Mouse (Mus musculus) limb, embryonic 11.5 days (tissue): ENCODE measurements around the gene Pcsk4. TPM values are rescaled to one million over a fixed set of nuclear protein-coding genes. Genes with fewer than 3 reads are reported as not detected.
A peak's percentile ranks its signal among the peaks of the same experiment; 100 is the strongest.

Experiments used
- ATAC-seq: fragments of 200-750 bp; cut with Nextera tagmentation; 2 replicates; pipeline ENCODE4 v1.8.0; 2017; ENCODE audit warnings: low read depth; ENCODE audit not compliant: insufficient number of reproducible peaks, low FRiP score, low TSS enrichment
- DNase-seq: peaks from one replicate; pipeline ENCODE4 v3.0.0-alpha.2; 2015; ENCODE audit warnings: low spot score
- H3K27ac ChIP-seq: fragments of 300-500 bp; sonication (generic); replicated peaks from 2 replicates; pipeline ENCODE4 v1.5.1; 2014; ENCODE audit warnings: low read depth, mild to moderate bottlenecking, low read length
- H3K27me3 ChIP-seq: fragments of 300-500 bp; sonication (generic); 2 replicates; pipeline ENCODE4 v1.6.1; 2014; ENCODE audit warnings: mild to moderate bottlenecking, low read length, mixed read lengths; ENCODE audit not compliant: control insufficient read depth, insufficient read depth
- H3K36me3 ChIP-seq: fragments of 300-500 bp; sonication (generic); 2 replicates; pipeline ENCODE4 v1.6.1; 2014; ENCODE audit warnings: mild to moderate bottlenecking, low read length, moderate library complexity, mixed read lengths; ENCODE audit not compliant: control insufficient read depth, insufficient read depth
- H3K4me1 ChIP-seq: fragments of 300-500 bp; sonication (generic); 2 replicates; pipeline ENCODE4 v1.6.1; 2014; ENCODE audit warnings: low read length, mixed read lengths; ENCODE audit not compliant: control insufficient read depth, insufficient read depth
- H3K4me2 ChIP-seq: fragments of 300-500 bp; sonication (generic); 2 replicates; pipeline ENCODE4 v1.6.1; 2014; ENCODE audit warnings: low read depth, mild to moderate bottlenecking, moderate library complexity; ENCODE audit not compliant: severe bottlenecking
- H3K4me3 ChIP-seq: fragments of 300-500 bp; sonication (generic); 2 replicates; pipeline ENCODE4 v1.5.1; 2014; ENCODE audit warnings: low read depth, low read length
- H3K9ac ChIP-seq: fragments of 300-500 bp; sonication (generic); 2 replicates; pipeline ENCODE4 v1.6.1; 2014; ENCODE audit warnings: mild to moderate bottlenecking, low read length
- H3K9me3 ChIP-seq: fragments of 300-500 bp; sonication (generic); 2 replicates; pipeline ENCODE4 v1.6.1; 2016; ENCODE audit warnings: low read length; ENCODE audit not compliant: control insufficient read depth
- WGBS: fragments of 180-500 bp; shearing (Covaris S2); extraction: QIAGEN DNeasy Blood & Tissue Kit; methylation state at CpG from one replicate; pipeline ENCODE4 v1.1.7; 2014; 5-methylcytosine and 5-hydroxymethylcytosine counted together
- polyA plus RNA-seq: library from polyadenylated mRNA; unstranded; fragments of >200 nt; fragmentation: Nextera tagmentation; extraction: Ambion mirVana; gene quantifications from 2 replicates; pipeline ENCODE4 v1.2.1, GENCODE M21; 2014

The Pcsk4 gene
- 4.4 and 5.3 TPM in 2 replicates for polyA plus RNA-seq

DNA sequence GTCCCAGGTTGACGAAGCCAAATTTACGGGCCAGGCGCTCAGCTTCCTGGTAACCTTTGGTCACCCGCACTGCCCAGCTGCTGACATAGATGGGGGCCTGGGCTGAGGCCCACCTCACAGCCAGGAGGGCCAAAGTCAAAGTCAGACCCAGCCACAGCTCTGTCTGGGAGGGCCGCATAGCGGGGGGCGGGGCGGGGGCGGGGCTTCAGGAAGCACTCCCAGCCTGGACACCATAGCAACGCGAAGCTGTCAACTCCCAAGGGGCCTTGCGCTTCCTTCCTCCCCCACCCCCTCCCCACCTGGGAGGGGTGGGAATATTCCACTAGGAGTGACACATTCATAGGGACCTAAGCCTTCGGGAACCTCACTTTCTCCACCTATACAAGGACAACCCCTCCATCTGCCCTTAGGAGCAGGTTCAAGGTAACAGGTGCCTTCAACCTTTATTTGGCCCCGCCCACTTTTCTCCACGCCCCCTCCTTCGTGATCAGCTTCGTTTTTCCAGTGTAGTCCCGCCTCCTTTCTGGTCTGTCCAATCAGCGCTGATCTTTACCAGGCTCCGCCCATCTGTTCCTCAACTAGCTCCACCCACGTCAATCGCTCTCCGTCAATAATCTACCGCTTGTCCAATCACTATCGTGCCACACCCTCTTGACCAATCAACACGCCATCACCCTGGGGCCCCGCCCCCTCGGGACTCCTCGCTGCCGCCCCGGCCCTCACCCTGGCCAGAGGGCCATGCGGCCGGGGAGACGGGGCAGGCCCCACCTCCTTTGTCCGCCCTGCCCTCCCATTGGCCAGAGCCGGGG, at the start of gene Pcsk4, which contains the start of gene Reep6:
Pcsk4 (minus strand) TSS at position 226 of the 809 bp plus-strand sequence.
Reep6 (plus strand) TSS at position 681 of the 809 bp plus-strand sequence.
- ATAC-seq (peak; percentile 90), DNase-seq (peak; percentile 95)
- Histone ChIP-seq H3K36me3 (no peaks in the 10 kb centered on the region), H3K27me3 (peaks cover 3% of the 10 kb centered on the region; the same call in 1 of the 2 replicates), H3K9ac (peak within 1 kb of the TSS; percentile 50; the same call in 1 of the 2 replicates), H3K4me3 (peak within 1 kb of the TSS; percentile 42), H3K9me3 (no peaks in the 10 kb centered on the region), H3K27ac (no peak within 1 kb of the TSS), H3K4me1 (peaks cover 13% of the 10 kb centered on the region), H3K4me2 (peak within 1 kb of the TSS; percentile 88)
- WGBS: 5% methylated on average over 36 of the region's 36 CpGs

GRCm38 (mm10) chr10:80377716-80378115, 48.4 kb upstream of the Pcsk4 start:
- Histone ChIP-seq H3K27ac (no peak overlapping the region), H3K27me3 (no peaks in the 10 kb centered on the region), H3K4me3 (no peak overlapping the region), H3K9me3 (no peaks in the 10 kb centered on the region), H3K9ac (no peak overlapping the region), H3K36me3 (peaks cover 21% of the 10 kb centered on the region), H3K4me2 (no peak overlapping the region), H3K4me1 (no peaks in the 10 kb centered on the region)
- WGBS: 52% methylated on average over 10 of the region's 10 CpGs
- DNase-seq: no peak
- no peak for ATAC-seq

GRCm38 (mm10) chr10:80376160-80376559, 46.9 kb upstream of the Pcsk4 start:
- Histone ChIP-seq H3K9ac (no peak overlapping the region), H3K4me3 (no peak overlapping the region), H3K9me3 (no peaks in the 10 kb centered on the region), H3K27me3 (no peaks in the 10 kb centered on the region), H3K36me3 (peaks cover 6% of the 10 kb centered on the region; the same call in 1 of the 2 replicates), H3K4me2 (no peak overlapping the region), H3K27ac (no peak overlapping the region), H3K4me1 (peaks cover 5% of the 10 kb centered on the region; the same call in 1 of the 2 replicates)
- WGBS: 2% methylated on average over 7 of the region's 7 CpGs
- no peak for ATAC-seq
- peak; percentile 99 for DNase-seq

DNA sequence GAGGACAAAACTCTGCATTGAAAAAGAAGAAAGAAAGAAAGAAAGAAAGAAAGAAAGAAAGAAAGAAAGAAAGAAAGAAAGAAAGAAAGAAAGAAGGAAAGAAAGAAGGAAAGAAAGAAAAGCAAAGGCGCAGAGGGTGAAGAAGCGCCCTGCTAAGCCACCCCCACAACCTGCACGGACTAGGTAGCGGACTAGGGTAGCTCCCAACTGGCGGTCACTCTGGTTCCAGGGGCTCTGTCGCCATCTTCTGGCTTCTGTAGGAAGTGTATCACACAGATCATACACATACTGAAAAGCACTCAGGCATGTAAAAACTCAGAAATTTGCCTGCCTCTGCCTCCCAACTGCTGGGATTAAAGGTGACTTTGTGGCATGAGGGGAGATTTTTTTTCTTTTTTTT, 44.8 kb upstream of the Pcsk4 start:
- ATAC-seq (no peak), DNase-seq (peak; percentile 80)
- 18% methylated on average over 6 of the region's 6 CpGs for WGBS
- no peak overlapping the region for H3K9ac ChIP-seq
- peaks cover 5% of the 10 kb centered on the region; the same call in 1 of the 2 replicates for H3K4me1 ChIP-seq
- no peak overlapping the region for H3K27ac ChIP-seq
- H3K27me3 ChIP-seq: no peaks in the 10 kb centered on the region
- no peaks in the 10 kb centered on the region for H3K9me3 ChIP-seq
- no peaks in the 10 kb centered on the region for H3K36me3 ChIP-seq
- no peak overlapping the region for H3K4me2 ChIP-seq
- no peak overlapping the region for H3K4me3 ChIP-seq

GRCm38 (mm10) chr10:80372706-80373105, 43.4 kb upstream of the Pcsk4 start:
- Histone ChIP-seq H3K9ac (no peak overlapping the region), H3K9me3 (no peaks in the 10 kb centered on the region), H3K27me3 (no peaks in the 10 kb centered on the region), H3K4me3 (no peak overlapping the region), H3K36me3 (no peaks in the 10 kb centered on the region), H3K4me2 (no peak overlapping the region), H3K4me1 (peaks cover 5% of the 10 kb centered on the region; the same call in 1 of the 2 replicates), H3K27ac (no peak overlapping the region)
- DNase-seq (no peak), ATAC-seq (no peak)
- WGBS: 87% methylated on average over 6 of the region's 6 CpGs

GRCm38 (mm10) chr10:80371983-80372382, 42.7 kb upstream of the Pcsk4 start:
- H3K9me3 ChIP-seq: no peaks in the 10 kb centered on the region
- H3K27ac ChIP-seq: no peak overlapping the region
- peaks cover 5% of the 10 kb centered on the region; the same call in 1 of the 2 replicates for H3K4me1 ChIP-seq
- H3K4me3 ChIP-seq: no peak overlapping the region; the same call in 1 of the 2 replicates
- ATAC-seq: no peak
- H3K9ac ChIP-seq: no peak overlapping the region
- H3K36me3 ChIP-seq: no peaks in the 10 kb centered on the region
- DNase-seq: no peak
- H3K4me2 ChIP-seq: peak overlapping the region; percentile 11; the same call in 1 of the 2 replicates
- 56% methylated on average over 9 of the region's 9 CpGs for WGBS
- H3K27me3 ChIP-seq: no peaks in the 10 kb centered on the region

GRCm38 (mm10) chr10:80371411-80371966, 42.2 kb upstream of the Pcsk4 start:
- H3K9ac ChIP-seq: no peak overlapping the region
- no peaks in the 10 kb centered on the region for H3K36me3 ChIP-seq
- peak; percentile 82 for ATAC-seq
- WGBS: 2% methylated on average over 12 of the region's 12 CpGs
- H3K27me3 ChIP-seq: no peaks in the 10 kb centered on the region
- H3K4me1 ChIP-seq: peaks cover 5% of the 10 kb centered on the region; the same call in 1 of the 2 replicates
- H3K4me2 ChIP-seq: peak overlapping the region; percentile 11; the same call in 1 of the 2 replicates
- peak; percentile 80 for DNase-seq
- H3K9me3 ChIP-seq: no peaks in the 10 kb centered on the region
- H3K27ac ChIP-seq: no peak overlapping the region
- H3K4me3 ChIP-seq: peak overlapping the region; percentile 26

GRCm38 (mm10) chr10:80369995-80370747, 40.9 kb upstream of the Pcsk4 start:
- H3K9ac ChIP-seq: no peak overlapping the region
- peaks cover 5% of the 10 kb centered on the region; the same call in 1 of the 2 replicates for H3K4me1 ChIP-seq
- H3K9me3 ChIP-seq: no peaks in the 10 kb centered on the region
- no peak overlapping the region for H3K4me3 ChIP-seq
- WGBS: 84% methylated on average over 21 of the region's 21 CpGs
- H3K36me3 ChIP-seq: no peaks in the 10 kb centered on the region
- no peak overlapping the region for H3K27ac ChIP-seq
- H3K27me3 ChIP-seq: no peaks in the 10 kb centered on the region
- ATAC-seq (no peak), DNase-seq (no peak)
- H3K4me2 ChIP-seq: no peak overlapping the region
